Mouse (Mus musculus): ENCODE measurements around the gene Spryd4. TPM values are rescaled to one million over a fixed set of nuclear protein-coding genes. Genes with fewer than 3 reads are reported as not detected.

The Spryd4 gene
- polyA plus RNA-seq, 1 experiment from 2014 or later = 40.8 TPM

DNA sequence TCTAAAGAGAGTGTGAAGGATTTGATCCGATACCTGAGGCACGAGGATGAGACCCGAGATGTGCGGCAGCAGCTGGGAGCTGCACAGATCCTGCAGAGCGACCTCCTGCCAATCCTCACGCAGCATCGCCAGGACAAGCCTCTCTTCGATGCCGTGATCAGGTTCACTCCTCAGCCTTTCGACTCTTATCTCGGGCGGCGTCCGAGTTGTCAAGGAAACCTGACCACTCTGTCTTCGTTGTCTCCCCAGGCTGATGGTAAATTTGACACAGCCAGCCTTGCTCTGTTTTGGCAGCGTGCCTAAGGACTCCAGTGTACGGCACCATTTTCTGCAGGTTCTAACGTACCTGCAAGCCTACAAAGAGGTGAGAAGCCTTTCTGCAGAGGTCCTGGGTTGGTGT is 28.5 kb upstream of the Spryd4 start:
- no peak for ATAC-seq (ENCODE audit: extremely low read depth, insufficient number of reproducible peaks, low FRiP score, low TSS enrichment)
- H3K4me1 ChIP-seq = peaks cover 11% of the 10 kb centered on the region
- H3K4me3 ChIP-seq = no peak overlapping the region
- H3K36me3 ChIP-seq = peaks cover 56% of the 10 kb centered on the region
- no peak overlapping the region for H3K9ac ChIP-seq
- H3K27me3 ChIP-seq (replicated peaks) = no peaks in the 10 kb centered on the region
- WGBS = 64% methylated on average over 18 of the region's 18 CpGs
- H3K27ac ChIP-seq (replicated peaks) = no peak overlapping the region
- H3K9me3 ChIP-seq = no peaks in the 10 kb centered on the region
- H3K4me2 ChIP-seq = no peak overlapping the region

DNA sequence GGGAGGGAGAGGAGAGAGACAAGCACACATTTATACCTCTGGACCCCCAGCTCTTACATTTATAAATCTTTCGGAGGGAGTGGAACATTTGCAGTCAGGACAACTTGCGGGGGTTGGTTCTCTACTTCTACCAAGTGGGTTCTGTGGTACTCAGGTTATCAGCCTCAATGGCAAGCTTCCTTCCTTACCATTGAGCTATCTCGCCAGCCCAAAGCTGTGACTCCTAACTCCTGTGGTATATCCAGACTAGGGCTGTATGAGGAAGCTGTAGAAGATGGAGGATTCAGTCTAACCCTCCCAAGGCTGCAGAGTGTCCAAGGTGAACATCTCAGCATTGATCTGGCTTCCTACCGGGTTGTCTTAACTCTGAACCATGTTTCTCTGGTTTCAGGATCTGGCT is 27.5 kb upstream of the Spryd4 start:
- no peak overlapping the region for H3K4me3 ChIP-seq
- H3K4me1 ChIP-seq = peaks cover 11% of the 10 kb centered on the region
- WGBS = 78% methylated on average over 4 of the region's 4 CpGs
- no peak overlapping the region for H3K27ac ChIP-seq (replicated peaks)
- H3K9me3 ChIP-seq = no peaks in the 10 kb centered on the region
- H3K36me3 ChIP-seq = peaks cover 54% of the 10 kb centered on the region
- H3K4me2 ChIP-seq = no peak overlapping the region
- peak overlapping the region; percentile 12; the same call in 1 of the 2 replicates for H3K9ac ChIP-seq
- ATAC-seq (ENCODE audit: extremely low read depth, insufficient number of reproducible peaks, low FRiP score, low TSS enrichment) = no peak
- no peaks in the 10 kb centered on the region for H3K27me3 ChIP-seq (replicated peaks)

DNA sequence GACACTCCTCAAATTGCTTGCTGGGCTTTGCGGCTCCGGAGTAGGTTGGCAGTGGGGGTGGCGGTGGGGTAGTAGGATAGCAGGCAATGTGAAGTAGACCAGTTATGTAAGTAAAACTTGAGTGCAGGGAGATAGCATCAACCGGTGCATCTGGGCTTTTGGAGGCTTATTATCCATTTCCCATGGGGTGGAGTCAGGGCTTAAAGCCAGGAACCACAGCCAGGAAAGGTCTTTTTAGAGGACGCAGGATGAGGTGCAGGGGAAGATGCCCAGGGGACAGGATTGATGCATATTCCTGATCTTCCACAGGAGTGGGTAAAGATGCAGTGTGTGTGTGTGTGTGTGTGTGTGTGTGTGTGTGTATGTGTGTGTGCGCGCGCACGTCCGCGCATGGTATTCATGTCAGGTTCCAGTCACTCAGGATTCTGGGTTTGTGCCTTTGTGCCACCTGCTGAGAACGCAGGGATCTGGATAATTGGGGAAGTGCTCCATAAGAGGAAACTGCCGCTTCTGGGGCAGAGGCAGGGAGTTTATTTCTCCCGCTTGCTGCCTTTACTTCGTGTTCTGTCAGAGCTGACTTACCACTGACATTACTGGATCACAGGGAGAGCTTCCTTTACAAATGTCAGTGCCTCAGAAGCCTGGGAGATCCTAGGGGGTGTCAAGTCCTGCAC is 26.3 kb upstream of the Spryd4 start:
- H3K9me3 ChIP-seq = no peaks in the 10 kb centered on the region
- peaks cover 46% of the 10 kb centered on the region for H3K36me3 ChIP-seq
- no peaks in the 10 kb centered on the region for H3K27me3 ChIP-seq (replicated peaks)
- 81% methylated on average over 15 of the region's 15 CpGs for WGBS
- 0 out of 2 replicates have a peak overlapping the region, but pooled peaks have one; percentile 0 for H3K27ac ChIP-seq (replicated peaks)
- no peak overlapping the region for H3K4me3 ChIP-seq
- H3K9ac ChIP-seq = no peak overlapping the region
- no peak for ATAC-seq (ENCODE audit: extremely low read depth, insufficient number of reproducible peaks, low FRiP score, low TSS enrichment)
- H3K4me2 ChIP-seq = no peak overlapping the region
- H3K4me1 ChIP-seq = peaks cover 12% of the 10 kb centered on the region

DNA sequence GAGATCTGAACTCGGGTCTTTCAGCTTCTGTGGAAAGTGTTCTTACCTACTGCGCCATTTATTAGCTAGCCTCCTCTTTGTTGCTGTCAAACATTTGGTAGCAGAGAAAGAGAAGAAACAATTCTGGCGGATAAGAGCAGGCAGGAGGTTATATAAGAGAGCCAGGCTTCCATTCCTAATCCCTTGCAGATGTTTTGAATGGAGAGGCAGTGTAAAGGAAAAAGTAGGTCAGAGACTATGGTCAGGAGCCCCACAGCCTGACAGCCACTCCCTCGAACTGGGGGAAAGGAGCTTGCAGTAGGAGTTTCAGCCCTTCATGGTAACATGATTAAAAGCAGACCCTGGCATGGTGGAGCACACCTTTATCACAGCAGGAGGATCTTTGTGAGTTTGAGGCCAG is 24.7 kb upstream of the Spryd4 start:
- Histone ChIP-seq H3K4me2 (no peak overlapping the region), H3K9me3 (no peaks in the 10 kb centered on the region), H3K4me3 (no peak overlapping the region), H3K27ac (replicated peaks) (no peak overlapping the region), H3K36me3 (peaks cover 29% of the 10 kb centered on the region), H3K4me1 (peaks cover 16% of the 10 kb centered on the region), H3K9ac (no peak overlapping the region), H3K27me3 (replicated peaks) (no peaks in the 10 kb centered on the region)
- ATAC-seq (ENCODE audit: extremely low read depth, insufficient number of reproducible peaks, low FRiP score, low TSS enrichment) = no peak
- WGBS = 78% methylated on average over 4 of the region's 4 CpGs

DNA sequence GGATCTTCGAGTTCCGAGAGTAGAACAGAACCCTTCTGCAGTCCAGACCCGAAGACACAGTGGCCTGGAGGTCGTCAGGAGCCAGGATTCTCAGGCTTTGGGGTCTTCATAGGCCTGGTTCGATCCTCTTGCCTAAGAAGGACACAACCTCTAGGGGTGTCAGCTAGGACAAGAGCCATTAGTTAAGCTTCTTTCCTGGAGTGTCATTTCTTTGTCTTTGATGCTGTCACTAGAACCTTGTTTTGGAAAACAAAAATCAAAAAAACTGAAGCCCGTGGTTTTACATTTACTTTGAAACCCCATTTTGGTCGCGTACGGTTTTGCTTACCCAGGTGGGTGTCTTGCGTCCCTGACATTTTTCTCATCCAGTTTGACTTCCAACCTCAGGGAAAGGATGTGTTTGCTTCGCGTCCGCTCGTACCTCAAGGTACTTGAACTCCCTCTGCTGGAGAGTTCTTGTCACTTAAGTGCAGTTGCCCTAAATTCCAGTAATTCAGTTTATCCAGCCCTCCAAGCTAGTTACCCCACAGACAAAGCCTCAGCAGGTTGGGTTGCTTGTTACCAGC is 20.9 kb upstream of the Spryd4 start:
- peak overlapping the region; percentile 95 for H3K27ac ChIP-seq (replicated peaks)
- H3K36me3 ChIP-seq = peaks cover 11% of the 10 kb centered on the region; the same call in 1 of the 2 replicates
- H3K27me3 ChIP-seq (replicated peaks) = no peaks in the 10 kb centered on the region
- peaks cover 22% of the 10 kb centered on the region for H3K4me1 ChIP-seq
- H3K9ac ChIP-seq = peak overlapping the region; percentile 92
- peak; percentile 31; the same call in 1 of the 2 replicates for ATAC-seq (ENCODE audit: extremely low read depth, insufficient number of reproducible peaks, low FRiP score, low TSS enrichment)
- peak overlapping the region; percentile 75 for H3K4me3 ChIP-seq
- H3K9me3 ChIP-seq = no peaks in the 10 kb centered on the region
- peak overlapping the region; percentile 91 for H3K4me2 ChIP-seq
- WGBS = under 1% methylated on average over 14 of the region's 14 CpGs

DNA sequence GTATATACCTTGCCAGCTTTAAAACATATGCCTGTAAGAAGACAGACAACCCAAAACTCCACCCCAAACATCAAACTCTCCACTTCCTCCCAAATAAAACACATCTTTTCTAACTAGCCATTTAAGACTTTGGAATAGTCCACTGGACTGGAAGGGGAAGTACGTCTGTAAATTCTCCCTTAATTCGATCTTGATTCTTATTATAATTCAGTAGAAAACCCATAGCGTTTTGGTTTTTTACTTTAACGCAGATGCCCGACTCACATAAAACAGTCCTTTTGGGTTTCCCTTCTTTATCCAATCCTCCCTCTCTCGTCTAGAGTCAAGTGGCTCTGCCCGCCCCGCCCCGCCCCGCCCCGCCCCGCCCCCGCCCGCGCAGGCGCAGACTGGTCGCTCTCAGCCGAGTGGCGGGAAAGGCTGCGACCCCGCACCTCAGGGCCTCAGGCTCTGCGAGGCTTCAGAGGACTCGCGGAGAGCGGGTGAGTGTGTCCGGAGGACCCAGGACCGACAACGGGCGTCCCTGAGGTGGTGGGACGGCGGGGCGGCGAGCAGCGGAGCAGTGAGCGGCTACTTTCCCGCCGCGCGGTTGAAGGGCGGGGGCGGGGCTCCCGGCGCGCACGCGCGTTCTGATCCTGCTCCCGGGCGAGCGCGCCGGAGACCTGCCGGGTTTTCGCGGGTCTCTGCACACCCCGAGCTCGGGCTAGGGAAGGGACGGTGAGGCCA is 20.3 kb upstream of the Spryd4 start, which contains the start of gene Timeless:
Timeless (plus strand) TSS at position 369 of the 723 bp plus-strand sequence.
- peak within 1 kb of the TSS; percentile 92 for H3K9ac ChIP-seq
- under 1% methylated on average over 52 of the region's 58 CpGs for WGBS
- peak; percentile 87 for ATAC-seq (ENCODE audit: extremely low read depth, insufficient number of reproducible peaks, low FRiP score, low TSS enrichment)
- H3K4me3 ChIP-seq = peak within 1 kb of the TSS; percentile 75
- peaks cover 21% of the 10 kb centered on the region for H3K4me1 ChIP-seq
- no peaks in the 10 kb centered on the region for H3K9me3 ChIP-seq
- peak within 1 kb of the TSS; percentile 91 for H3K4me2 ChIP-seq
- H3K27me3 ChIP-seq (replicated peaks) = no peaks in the 10 kb centered on the region
- H3K27ac ChIP-seq (replicated peaks) = peak within 1 kb of the TSS; percentile 95
- peaks cover 11% of the 10 kb centered on the region; the same call in 1 of the 2 replicates for H3K36me3 ChIP-seq

DNA sequence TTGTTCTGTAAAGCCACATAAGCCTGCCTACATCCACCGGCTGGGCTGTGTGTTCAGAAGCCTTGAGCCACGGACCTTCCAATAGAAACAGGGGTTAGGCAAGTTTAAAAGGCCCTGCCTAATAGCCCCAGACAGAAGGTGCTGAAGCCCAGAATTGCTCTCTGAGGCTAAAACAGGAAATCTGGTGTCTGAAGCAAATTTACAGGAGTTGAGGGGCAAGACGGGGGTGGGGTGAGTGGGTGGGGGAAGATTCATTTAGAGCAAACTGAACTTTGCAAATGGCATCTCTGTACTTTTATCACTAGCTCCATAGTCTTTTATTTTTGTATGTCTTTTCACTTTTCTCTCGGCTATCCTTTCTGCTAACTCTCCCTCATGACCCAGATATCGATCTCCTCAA is 19.5 kb upstream of the Spryd4 start:
- Histone ChIP-seq H3K4me1 (peaks cover 21% of the 10 kb centered on the region), H3K27ac (replicated peaks) (peak overlapping the region; percentile 95), H3K9ac (peak overlapping the region; percentile 92), H3K27me3 (replicated peaks) (no peaks in the 10 kb centered on the region), H3K36me3 (peaks cover 11% of the 10 kb centered on the region; the same call in 1 of the 2 replicates), H3K9me3 (no peaks in the 10 kb centered on the region), H3K4me2 (peak overlapping the region; percentile 91), H3K4me3 (peak overlapping the region; percentile 75)
- no peak for ATAC-seq (ENCODE audit: extremely low read depth, insufficient number of reproducible peaks, low FRiP score, low TSS enrichment)
- 22% methylated on average over 5 of the region's 5 CpGs for WGBS

DNA sequence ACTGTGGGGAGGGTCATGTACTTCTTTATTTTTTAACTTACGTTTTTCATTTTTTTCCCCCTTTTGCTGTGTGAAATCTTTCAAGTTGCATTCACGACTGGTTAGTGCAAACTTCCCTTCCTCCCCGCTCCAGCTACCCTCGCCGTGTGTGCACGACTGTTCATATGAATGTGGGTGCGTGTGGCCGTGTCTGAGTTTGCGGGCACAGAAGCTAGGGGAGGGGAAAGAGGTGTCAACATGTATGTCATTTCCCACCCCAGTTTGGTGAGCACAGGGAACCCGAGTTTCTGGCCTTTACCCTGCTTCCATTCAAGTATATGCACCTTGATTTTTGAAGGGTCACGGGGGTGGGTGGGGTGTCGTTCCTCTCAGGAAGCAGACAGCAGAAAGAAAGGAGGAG is 19.0 kb upstream of the Spryd4 start:
- Histone ChIP-seq H3K4me1 (peaks cover 21% of the 10 kb centered on the region), H3K27ac (replicated peaks) (no peak overlapping the region), H3K27me3 (replicated peaks) (no peaks in the 10 kb centered on the region), H3K9me3 (no peaks in the 10 kb centered on the region), H3K9ac (0 out of 2 replicates have a peak overlapping the region, but pooled peaks have one; percentile 92), H3K4me3 (no peak overlapping the region), H3K36me3 (peaks cover 11% of the 10 kb centered on the region; the same call in 1 of the 2 replicates), H3K4me2 (no peak overlapping the region)
- ATAC-seq (ENCODE audit: extremely low read depth, insufficient number of reproducible peaks, low FRiP score, low TSS enrichment) = no peak
- WGBS = 77% methylated on average over 12 of the region's 12 CpGs

DNA sequence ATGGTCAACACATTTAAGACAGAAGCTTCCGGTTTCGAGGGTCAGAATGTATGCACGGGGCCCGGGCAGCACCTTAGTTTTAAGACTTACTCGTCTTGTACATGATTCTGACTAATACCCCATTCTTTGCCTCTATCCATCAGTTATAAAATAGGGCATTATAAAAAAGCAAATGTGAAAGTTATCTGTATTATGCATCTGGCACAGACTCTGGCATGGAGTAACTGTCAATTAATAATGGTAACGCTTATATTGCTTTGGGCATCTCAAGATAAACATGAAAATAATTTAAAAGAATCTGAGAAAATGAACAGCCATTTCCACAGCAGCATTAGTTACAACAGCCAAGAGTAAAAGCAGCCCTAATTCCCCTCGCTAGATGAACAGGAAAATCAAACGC is 16.4 kb upstream of the Spryd4 start:
- Histone ChIP-seq H3K36me3 (no peaks in the 10 kb centered on the region), H3K4me2 (no peak overlapping the region), H3K9me3 (no peaks in the 10 kb centered on the region), H3K27ac (replicated peaks) (no peak overlapping the region), H3K27me3 (replicated peaks) (no peaks in the 10 kb centered on the region), H3K9ac (no peak overlapping the region), H3K4me1 (peaks cover 23% of the 10 kb centered on the region), H3K4me3 (no peak overlapping the region)
- 84% methylated on average over 8 of the region's 8 CpGs for WGBS
- ATAC-seq (ENCODE audit: extremely low read depth, insufficient number of reproducible peaks, low FRiP score, low TSS enrichment) = no peak

DNA sequence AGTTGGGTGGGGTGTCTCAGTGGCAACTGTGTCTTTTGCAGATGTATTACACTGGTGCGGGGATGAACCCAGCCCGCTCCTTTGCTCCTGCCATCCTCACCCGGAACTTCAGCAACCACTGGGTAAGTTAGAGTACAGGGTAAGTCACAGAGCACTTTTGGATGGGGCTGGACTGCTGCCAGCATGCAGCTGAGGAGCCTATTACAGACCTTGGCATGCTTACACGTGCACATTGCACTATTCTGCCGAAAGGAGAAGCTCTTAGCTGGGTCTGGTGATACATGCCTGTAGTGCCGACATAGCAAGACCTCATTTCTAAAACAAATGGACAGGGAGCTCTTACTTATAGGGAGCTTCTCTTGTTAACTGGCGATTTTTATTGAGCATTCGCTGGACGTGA is 16.0 kb upstream of the Spryd4 start:
- Histone ChIP-seq H3K27me3 (replicated peaks) (no peaks in the 10 kb centered on the region), H3K27ac (replicated peaks) (no peak overlapping the region), H3K4me1 (peaks cover 19% of the 10 kb centered on the region), H3K9me3 (no peaks in the 10 kb centered on the region), H3K9ac (0 out of 2 replicates have a peak overlapping the region, but pooled peaks have one; percentile 19), H3K4me2 (no peak overlapping the region), H3K4me3 (no peak overlapping the region), H3K36me3 (no peaks in the 10 kb centered on the region)
- 70% methylated on average over 9 of the region's 9 CpGs for WGBS
- ATAC-seq (ENCODE audit: extremely low read depth, insufficient number of reproducible peaks, low FRiP score, low TSS enrichment) = no peak

DNA sequence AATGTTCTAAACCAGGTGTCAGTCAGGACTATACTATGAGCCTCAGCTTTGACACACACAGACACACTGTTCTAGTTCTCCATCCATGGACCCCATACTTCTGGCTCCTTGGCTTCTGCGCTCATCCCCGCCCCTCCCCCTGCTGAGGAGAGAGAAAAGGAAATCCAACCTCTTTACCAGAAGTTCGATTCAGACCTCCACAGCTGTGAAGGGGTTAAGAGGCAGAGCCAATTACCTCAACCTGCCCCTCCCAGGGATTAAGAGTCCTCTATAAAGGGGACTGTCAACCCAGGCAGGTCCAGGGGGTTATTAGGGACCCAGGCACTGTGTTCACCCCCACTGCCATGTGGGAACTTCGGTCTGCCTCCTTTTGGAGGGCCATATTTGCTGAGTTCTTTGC is 13.9 kb upstream of the Spryd4 start, which contains the start of gene Mip:
Mip (plus strand) TSS at position 301 of the 400 bp plus-strand sequence.
- peaks cover 11% of the 10 kb centered on the region; the same call in 1 of the 2 replicates for H3K4me1 ChIP-seq
- no peaks in the 10 kb centered on the region for H3K36me3 ChIP-seq
- 42% methylated on average over 4 of the region's 4 CpGs for WGBS
- no peak within 1 kb of the TSS for H3K4me2 ChIP-seq
- H3K27me3 ChIP-seq (replicated peaks) = no peaks in the 10 kb centered on the region
- no peaks in the 10 kb centered on the region for H3K9me3 ChIP-seq
- H3K4me3 ChIP-seq = no peak within 1 kb of the TSS
- ATAC-seq (ENCODE audit: extremely low read depth, insufficient number of reproducible peaks, low FRiP score, low TSS enrichment) = no peak
- H3K27ac ChIP-seq (replicated peaks) = no peak within 1 kb of the TSS
- H3K9ac ChIP-seq = no peak within 1 kb of the TSS

Measured in heart, embryonic 13.5 days (tissue).